Mouse (Mus musculus) inflammation-experienced regulatory T-cells, adult 16 weeks (primary cell): ENCODE measurements around the gene Irf9. TPM values are rescaled to one million over a fixed set of nuclear protein-coding genes. Genes with fewer than 3 reads are reported as not detected.

Experiments used
- polyA plus RNA-seq: library from polyadenylated mRNA; unstranded; fragments of 100-300 nt; shearing (Covaris generic); gene quantifications from one replicate; pipeline ENCODE4 v1.2.1, GENCODE M21; 2017

Gene Irf9
- polyA plus RNA-seq = 199 TPM

DNA sequence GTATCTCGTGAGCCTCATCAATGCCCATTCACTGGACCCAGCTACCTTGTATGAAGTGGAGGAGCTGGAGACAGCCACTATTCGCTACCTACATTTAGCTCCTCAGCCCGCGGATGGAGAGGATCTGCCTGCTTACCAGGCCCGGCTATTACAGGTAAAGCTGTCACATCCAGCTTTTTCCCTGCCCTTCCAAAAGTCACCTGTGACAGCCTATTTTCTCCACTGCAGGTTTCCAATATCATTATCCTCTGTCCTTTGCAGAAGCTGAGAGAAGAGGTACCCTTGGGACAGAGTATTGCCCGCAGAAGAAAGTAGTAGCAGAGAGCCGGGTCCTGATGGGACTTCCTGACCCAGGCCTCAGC lies at the start of gene Irf9:
Irf9 (plus strand) TSS at position 301 of the 362 bp plus-strand sequence.

GRCm38 (mm10) chr14:55559799-55560201 lies 43.6 kb upstream of the Irf9 start, which contains the start of gene Dcaf11:
TSS of gene Dcaf11 (plus strand) at chr14:55560006.

GRCm38 (mm10) chr14:55560202-55561073 lies 42.9 kb upstream of the Irf9 start, which contains the start of gene A730061H03Rik:
TSS of gene A730061H03Rik (minus strand) at chr14:55560406.

GRCm38 (mm10) chr14:55575302-55575701 lies 28.1 kb upstream of the Irf9 start, which contains the start of gene Fitm1:
TSS of gene Fitm1 (plus strand) at chr14:55575617.

GRCm38 (mm10) chr14:55577871-55578667 lies 25.3 kb upstream of the Irf9 start, which contains the start of gene Psme1:
TSS of gene Psme1 (plus strand) at chr14:55578123.

GRCm38 (mm10) chr14:55584702-55585565 lies 18.4 kb upstream of the Irf9 start, which contains the start of gene Emc9:
TSS of gene Emc9 (minus strand) at chr14:55585302.

DNA sequence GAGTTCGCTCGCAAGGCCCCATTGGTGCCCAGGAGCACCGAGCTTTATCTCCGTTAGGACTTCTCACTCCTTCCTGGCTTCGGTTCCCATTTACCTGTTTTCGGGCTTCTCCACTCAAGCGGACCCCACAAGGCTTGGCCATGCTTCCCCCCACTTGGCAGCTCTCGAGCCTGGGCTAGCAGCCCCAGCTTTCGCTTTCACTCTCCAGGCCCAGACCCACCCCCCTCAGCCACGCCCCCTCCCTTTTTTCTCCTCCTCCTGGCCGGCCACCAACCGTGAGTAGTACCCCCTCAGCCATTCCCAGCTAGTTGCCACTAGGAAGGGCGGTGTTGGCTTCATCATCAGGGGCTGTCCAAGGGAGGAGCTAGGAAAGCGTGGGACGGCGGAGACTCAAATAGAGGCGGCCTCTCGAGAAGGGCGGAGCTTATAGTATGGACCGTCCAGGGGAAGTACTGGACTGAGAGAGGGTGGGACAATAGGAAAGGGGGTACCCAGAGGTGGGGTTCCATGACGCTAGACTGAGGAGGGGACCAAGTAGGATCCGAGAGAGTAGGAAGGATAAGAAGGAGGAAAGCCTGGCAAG lies 12.5 kb upstream of the Irf9 start, which contains the start of gene Psme2:
Psme2 (minus strand) TSS at position 366 of the 583 bp plus-strand sequence.

GRCm38 (mm10) chr14:55591331-55591891 lies 12.0 kb upstream of the Irf9 start, which contains the start of gene Rnf31:
TSS of gene Rnf31 (plus strand) at chr14:55591708.

DNA sequence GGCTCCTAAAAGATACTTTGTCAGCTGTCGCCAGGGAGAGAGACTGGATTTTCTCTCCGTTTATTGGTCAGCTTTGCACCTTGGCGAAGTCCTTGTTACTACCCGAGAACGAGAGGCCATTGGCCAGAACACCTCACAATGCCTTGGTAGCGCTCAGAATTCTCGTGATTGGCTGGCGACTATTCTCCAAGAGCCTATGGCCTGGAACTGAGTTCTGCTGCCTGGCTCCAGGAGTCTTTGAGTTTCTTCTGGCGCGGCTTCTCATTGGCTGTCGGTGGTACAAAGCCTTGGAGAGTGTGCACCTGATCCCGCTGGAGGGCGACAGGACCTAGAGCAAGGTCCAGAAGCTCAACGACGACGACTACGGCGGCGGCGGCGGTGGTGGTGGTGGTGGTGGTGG lies 14.5 kb downstream of the Irf9 start, which contains the start of gene Rec8:
Rec8 (plus strand) TSS at position 216 of the 400 bp plus-strand sequence.

GRCm38 (mm10) chr14:55635523-55636007 lies 32.2 kb downstream of the Irf9 start, which contains the start of gene Ipo4:
TSS of gene Ipo4 (minus strand) at chr14:55635957.

GRCm38 (mm10) chr14:55637795-55638194 lies 34.4 kb downstream of the Irf9 start, which contains the start of gene Gm49378:
TSS of gene Gm49378 (minus strand) at chr14:55637895.

GRCm38 (mm10) chr14:55643060-55643907 lies 39.9 kb downstream of the Irf9 start, which contains the start of gene Tm9sf1:
TSS of gene Tm9sf1 (minus strand) at chr14:55643806.

DNA sequence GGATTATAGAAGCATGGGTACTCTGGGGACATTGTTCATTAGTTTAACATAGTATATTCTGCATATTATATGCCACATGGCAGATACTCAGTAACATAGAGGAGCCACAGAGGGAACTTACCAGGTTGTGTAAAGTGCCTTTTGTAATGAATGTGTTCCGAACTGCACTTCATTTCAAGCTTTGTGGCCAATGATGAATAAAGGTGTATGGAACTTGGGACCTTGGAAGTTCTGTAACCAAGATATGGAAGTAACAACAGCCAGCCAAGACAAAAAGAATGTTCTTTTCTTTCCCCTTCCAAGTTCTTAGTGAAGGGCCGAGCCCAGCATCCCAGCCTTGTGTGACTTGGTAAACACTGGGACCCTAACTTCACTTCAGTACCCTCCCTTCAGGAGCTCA lies 46.5 kb downstream of the Irf9 start, which contains the start of gene Tssk4:
Tssk4 (plus strand) TSS at position 301 of the 400 bp plus-strand sequence.

Other genes with a start within 250 kb of the Irf9 start
- 43.1 TPM for gene Dhrs4, start 124.8 kb upstream of the Irf9 start, polyA plus RNA-seq
- gene Carmil3, start 112.9 kb upstream of the Irf9 start, polyA plus RNA-seq = 0.17 TPM
- not detected for gene Cpne6, start 93.1 kb upstream of the Irf9 start, polyA plus RNA-seq
- 0.07 TPM for gene Nrl, start 78.6 kb upstream of the Irf9 start, polyA plus RNA-seq
- 63.7 TPM for gene Pck2, start 63.3 kb upstream of the Irf9 start, polyA plus RNA-seq
- gene Dcaf11, start 43.6 kb upstream of the Irf9 start, polyA plus RNA-seq = 170 TPM
- 4.4 TPM for gene A730061H03Rik, start 43.2 kb upstream of the Irf9 start, polyA plus RNA-seq
- gene Fitm1, start 28.0 kb upstream of the Irf9 start, polyA plus RNA-seq = not detected
- gene Psme1, start 25.4 kb upstream of the Irf9 start, polyA plus RNA-seq = 1,083 TPM
- 38.3 TPM for gene Emc9, start 18.3 kb upstream of the Irf9 start, polyA plus RNA-seq
- 924 TPM for gene Psme2, start 12.5 kb upstream of the Irf9 start, polyA plus RNA-seq
- 82.6 TPM for gene Rnf31, start 11.9 kb upstream of the Irf9 start, polyA plus RNA-seq
- gene Rec8, start 14.5 kb downstream of the Irf9 start, polyA plus RNA-seq = 10.8 TPM
- 69.0 TPM for gene Ipo4, start 32.4 kb downstream of the Irf9 start, polyA plus RNA-seq
- gene Gm49378, start 34.3 kb downstream of the Irf9 start, polyA plus RNA-seq = 0.34 TPM
- 110 TPM for gene Tm9sf1, start 40.2 kb downstream of the Irf9 start, polyA plus RNA-seq
- 2.0 TPM for gene Tssk4, start 46.6 kb downstream of the Irf9 start, polyA plus RNA-seq
- gene Mdp1, start 56.9 kb downstream of the Irf9 start, polyA plus RNA-seq = 117 TPM
- 60.7 TPM for gene Gmpr2, start 68.4 kb downstream of the Irf9 start, polyA plus RNA-seq
- gene Nedd8, start 68.6 kb downstream of the Irf9 start, polyA plus RNA-seq = 431 TPM
- 67.8 TPM for gene Tinf2, start 78.2 kb downstream of the Irf9 start, polyA plus RNA-seq
- gene Tgm1, start 110.4 kb downstream of the Irf9 start, polyA plus RNA-seq = 0.48 TPM
- 76.4 TPM for gene Rabggta, start 118.7 kb downstream of the Irf9 start, polyA plus RNA-seq
- gene Dhrs1, start 142.1 kb downstream of the Irf9 start, polyA plus RNA-seq = 55.5 TPM
- gene Nop9, start 142.1 kb downstream of the Irf9 start, polyA plus RNA-seq = 18.5 TPM
- not detected for gene Cideb, start 154.9 kb downstream of the Irf9 start, polyA plus RNA-seq
- gene Ltb4r2, start 157.9 kb downstream of the Irf9 start, polyA plus RNA-seq = not detected
- 2.1 TPM for gene Ltb4r1, start 162.4 kb downstream of the Irf9 start, polyA plus RNA-seq
- 0.56 TPM for gene Adcy4, start 180.5 kb downstream of the Irf9 start, polyA plus RNA-seq
- gene Ripk3, start 185.3 kb downstream of the Irf9 start, polyA plus RNA-seq = 85.5 TPM
- not detected for gene Nfatc4, start 219.6 kb downstream of the Irf9 start, polyA plus RNA-seq